Mouse (Mus musculus): ENCODE measurements around the gene Ank2.

DNA sequence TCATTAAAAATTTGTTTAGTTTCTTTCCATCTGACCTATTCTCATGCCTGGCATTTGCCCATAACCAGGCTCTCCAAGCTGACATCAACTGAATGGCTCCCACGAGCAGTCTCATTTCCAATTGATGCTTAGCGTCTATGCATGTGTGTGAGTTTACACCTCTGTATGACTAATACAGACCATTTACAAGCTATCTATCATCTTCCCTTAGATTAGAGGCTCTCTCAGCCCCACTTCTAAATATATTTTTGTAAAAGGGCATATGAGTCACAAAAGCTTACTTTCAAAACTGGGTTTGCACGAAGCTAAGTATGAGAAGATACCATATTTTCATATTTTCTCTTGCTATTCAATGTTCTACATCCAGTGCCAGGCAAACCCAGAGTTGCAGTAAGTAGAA lies 578.9 kb downstream of the Ank2 start:
- TF ChIP-seq CTCF (IDR thresholded peaks at IDR 0.05; ENCODE audit: low read depth) (no peak), EP300 (IDR thresholded peaks at IDR 0.05; ENCODE audit: low read depth) (no peak)

All from liver, postnatal 0 days (tissue).